Mouse (Mus musculus) C2C12 (cell line): ENCODE results near the gene Cobll1. TPM values are rescaled to one million over a fixed set of nuclear protein-coding genes. Genes with fewer than 3 reads are reported as not detected.
A peak's percentile ranks its signal among the peaks of the same experiment; 100 is the strongest.

ENCODE experiments used
- H3K27me3 ChIP-seq: one replicate; pipeline ENCODE4 v1.6.1; 2011; ENCODE audit not compliant: control insufficient read depth, insufficient read depth, insufficient read length
- H3K36me3 ChIP-seq: one replicate; pipeline ENCODE4 v1.6.1; 2011; ENCODE audit not compliant: control insufficient read depth, insufficient read depth
- H3K4me3 ChIP-seq: one replicate; pipeline ENCODE4 v1.5.1; 2011; ENCODE audit warnings: mild to moderate bottlenecking, control low read depth; ENCODE audit not compliant: poor library complexity, insufficient read depth, severe bottlenecking
- H3K79me2 ChIP-seq: one replicate; pipeline ENCODE4 v1.6.1; 2011; ENCODE audit not compliant: control insufficient read depth, insufficient read depth
- H3K79me3 ChIP-seq: one replicate; pipeline ENCODE4 v1.6.1; 2011; ENCODE audit warnings: low read depth, control low read depth
- H3ac ChIP-seq: one replicate; pipeline ENCODE3; 2011; ENCODE audit warnings: low read depth; ENCODE audit not compliant: control insufficient read depth, insufficient read length
- CEBPB ChIP-seq: IDR thresholded peaks from one replicate; pipeline ENCODE4 v1.6.1; 2011; ENCODE audit warnings: low read depth, mild to moderate bottlenecking, control low read depth, moderate library complexity
- CTCF ChIP-seq: IDR thresholded peaks from one replicate; pipeline ENCODE4 v1.5.1; 2011; ENCODE audit not compliant: control insufficient read depth, insufficient read depth, insufficient read length
- FOSL1 ChIP-seq: IDR thresholded peaks from one replicate; pipeline ENCODE4 v1.8.0; 2011; ENCODE audit warnings: mild to moderate bottlenecking, low read length; ENCODE audit not compliant: poor library complexity, insufficient read depth, severe bottlenecking
- MAX ChIP-seq: IDR thresholded peaks from one replicate; pipeline ENCODE4 v1.6.1; 2011; ENCODE audit warnings: mild to moderate bottlenecking, control low read depth
- MYOD1 ChIP-seq: IDR thresholded peaks from one replicate; pipeline ENCODE4 v1.6.1; 2011; ENCODE audit warnings: low read depth; ENCODE audit not compliant: control insufficient read depth, insufficient read length
- MYOG ChIP-seq: IDR thresholded peaks from one replicate; pipeline ENCODE4 v1.6.1; 2011; ENCODE audit not compliant: control insufficient read depth, insufficient read length; ENCODE audit errors: extremely low read depth
- USF1 ChIP-seq: IDR thresholded peaks from one replicate; pipeline ENCODE4 v1.6.1; 2011; ENCODE audit warnings: low read depth, mild to moderate bottlenecking, control low read depth, moderate library complexity
- polyA plus RNA-seq: library from polyadenylated mRNA; unstranded; fragments of >200 nt; fragmentation: generic; extraction: Trizol; gene quantifications from one replicate; pipeline ENCODE4 v1.2.1, GENCODE M21; 2012; ENCODE audit warnings: missing spikeins

Gene Cobll1
- polyA plus RNA-seq, 1 experiment: 16.3 TPM

DNA sequence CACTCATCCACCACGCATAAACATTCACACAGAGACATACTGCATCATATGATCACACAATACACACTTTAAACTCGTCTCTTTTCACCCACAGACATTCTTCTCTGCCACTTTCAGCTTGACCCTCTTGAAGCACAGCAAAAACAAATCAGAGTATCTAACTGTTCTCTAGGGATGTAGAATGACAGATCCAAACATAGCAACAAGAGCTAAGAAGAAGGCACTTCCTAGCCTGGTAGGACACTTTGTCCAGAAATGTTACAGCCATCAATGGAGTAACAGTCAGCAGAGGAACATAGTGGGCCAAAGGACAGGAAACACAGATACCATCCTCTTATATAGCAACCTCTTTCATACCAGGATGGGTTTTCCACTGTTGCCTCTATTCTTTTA is 11.3 kb downstream of the Cobll1 start:
- Histone ChIP-seq H3K27me3 (no peaks in the 10 kb centered on the region), H3K79me2 (peaks cover 93% of the 10 kb centered on the region), H3K36me3 (no peaks in the 10 kb centered on the region), H3K79me3 (peaks cover 85% of the 10 kb centered on the region), H3K4me3 (no peak overlapping the region), H3ac (no peak overlapping the region)
- TF ChIP-seq MAX: no peak
- TF ChIP-seq FOSL1: no peak
- no peak for TF ChIP-seq CTCF
- TF ChIP-seq USF1: no peak

DNA sequence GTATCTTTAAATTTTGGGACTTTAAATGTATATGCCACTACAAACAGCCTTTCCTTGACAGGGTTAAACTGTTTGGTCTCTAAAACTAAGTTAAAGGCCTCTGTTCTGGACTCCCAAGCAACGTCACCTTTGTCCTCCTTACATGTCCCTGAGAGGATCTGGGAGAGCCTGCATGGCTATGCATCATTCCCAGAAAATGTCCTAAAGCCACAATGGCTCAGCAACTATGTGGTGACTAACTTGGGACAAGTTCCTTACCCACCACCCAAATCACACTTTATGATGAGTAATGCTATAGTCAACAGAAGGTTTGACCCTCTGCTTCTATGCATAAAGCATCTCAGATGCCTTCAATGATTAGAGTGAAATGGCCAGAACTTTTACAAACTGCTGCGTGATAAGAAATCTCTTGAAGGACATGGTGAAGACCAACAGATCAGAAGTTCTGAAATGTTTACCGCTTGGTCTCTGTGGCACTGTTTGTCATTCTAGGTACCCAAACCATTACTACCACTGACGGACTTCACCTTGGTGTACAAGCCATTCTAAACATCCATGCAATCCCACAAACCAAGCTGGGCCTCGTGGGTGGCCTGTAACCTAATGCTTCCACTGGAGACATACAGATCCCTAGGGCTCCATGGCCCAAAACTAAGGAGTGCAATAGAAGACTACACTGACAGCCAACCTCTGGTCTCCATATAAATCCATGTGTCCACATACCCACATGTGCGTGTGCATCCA is 11.9 kb downstream of the Cobll1 start:
- no peak overlapping the region for H3K4me3 ChIP-seq
- TF ChIP-seq CEBPB: no peak
- peak; percentile 53 for TF ChIP-seq MYOD1
- TF ChIP-seq MAX: peak; percentile 65
- no peak for TF ChIP-seq USF1
- TF ChIP-seq FOSL1: peak; percentile 97
- no peaks in the 10 kb centered on the region for H3K27me3 ChIP-seq
- H3K79me3 ChIP-seq: peaks cover 85% of the 10 kb centered on the region
- H3K79me2 ChIP-seq: peaks cover 93% of the 10 kb centered on the region
- no peak overlapping the region for H3ac ChIP-seq
- peaks cover 1% of the 10 kb centered on the region for H3K36me3 ChIP-seq

DNA sequence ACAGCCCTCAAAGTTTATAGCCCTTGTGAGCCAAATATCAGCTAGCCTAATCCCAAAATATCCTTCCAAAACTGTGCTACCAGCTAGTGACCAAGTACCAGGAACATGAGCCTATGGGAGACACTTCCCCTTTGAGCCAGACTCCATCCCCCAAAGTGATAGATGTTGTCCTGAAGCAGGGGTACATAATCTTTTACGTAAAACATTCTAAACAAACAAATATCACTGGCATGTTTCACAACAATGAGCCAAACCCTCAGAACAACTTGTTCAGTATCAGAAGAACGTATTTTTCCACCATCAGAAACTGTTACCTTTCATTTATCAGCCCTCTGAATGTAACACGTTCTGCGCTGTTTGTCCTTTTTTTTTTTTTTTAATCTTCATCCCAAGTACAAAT is 12.7 kb downstream of the Cobll1 start:
- peaks cover 10% of the 10 kb centered on the region for H3K36me3 ChIP-seq
- H3K79me2 ChIP-seq: peaks cover 93% of the 10 kb centered on the region
- H3K4me3 ChIP-seq: no peak overlapping the region
- peaks cover 85% of the 10 kb centered on the region for H3K79me3 ChIP-seq
- no peak overlapping the region for H3ac ChIP-seq
- TF ChIP-seq MYOG: no peak
- TF ChIP-seq USF1: no peak
- TF ChIP-seq CTCF: no peak
- TF ChIP-seq CEBPB: no peak
- TF ChIP-seq MAX: no peak
- no peak for TF ChIP-seq FOSL1
- no peak for TF ChIP-seq MYOD1
- H3K27me3 ChIP-seq: no peaks in the 10 kb centered on the region

DNA sequence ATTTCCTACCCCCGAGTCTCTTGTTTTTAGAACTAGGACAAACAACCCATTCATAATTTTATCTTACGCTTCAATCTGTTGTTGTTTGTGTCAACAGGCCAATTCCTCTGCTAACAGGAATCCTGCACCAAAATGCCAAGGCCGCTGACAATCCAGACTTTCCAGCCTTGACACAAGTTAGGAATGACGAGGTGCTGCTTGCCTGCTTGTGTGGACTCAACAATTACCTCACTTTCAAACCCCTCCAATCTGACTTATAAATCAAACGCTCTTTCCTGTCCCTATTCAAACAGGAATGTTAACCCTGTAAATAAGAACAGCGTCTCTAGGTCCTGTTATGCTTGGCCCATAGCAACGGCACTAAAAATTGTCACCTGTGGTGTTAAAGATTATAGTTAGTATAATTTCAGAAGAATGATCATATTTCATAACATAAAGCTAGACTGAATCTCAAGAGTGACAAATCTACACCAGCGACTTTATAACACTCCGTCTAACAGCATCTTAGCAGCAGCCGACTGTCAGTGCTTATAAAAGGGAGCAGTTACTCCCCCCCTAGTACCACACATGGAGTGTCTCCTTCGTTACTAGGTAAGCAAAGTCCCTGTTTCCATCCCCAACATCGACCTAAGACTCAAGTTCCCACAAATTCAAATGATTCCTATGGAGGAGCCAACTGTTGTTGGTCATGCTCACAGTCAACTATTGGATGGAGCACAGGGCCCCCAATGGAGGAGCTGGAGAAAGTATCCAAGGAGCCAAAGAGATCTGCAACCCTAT is 15.1 kb downstream of the Cobll1 start:
- Histone ChIP-seq H3K79me3 (peaks cover 86% of the 10 kb centered on the region), H3K27me3 (no peaks in the 10 kb centered on the region), H3ac (no peak overlapping the region), H3K4me3 (no peak overlapping the region), H3K79me2 (peaks cover 93% of the 10 kb centered on the region), H3K36me3 (peaks cover 11% of the 10 kb centered on the region)
- TF ChIP-seq CEBPB: no peak
- TF ChIP-seq USF1: no peak

DNA sequence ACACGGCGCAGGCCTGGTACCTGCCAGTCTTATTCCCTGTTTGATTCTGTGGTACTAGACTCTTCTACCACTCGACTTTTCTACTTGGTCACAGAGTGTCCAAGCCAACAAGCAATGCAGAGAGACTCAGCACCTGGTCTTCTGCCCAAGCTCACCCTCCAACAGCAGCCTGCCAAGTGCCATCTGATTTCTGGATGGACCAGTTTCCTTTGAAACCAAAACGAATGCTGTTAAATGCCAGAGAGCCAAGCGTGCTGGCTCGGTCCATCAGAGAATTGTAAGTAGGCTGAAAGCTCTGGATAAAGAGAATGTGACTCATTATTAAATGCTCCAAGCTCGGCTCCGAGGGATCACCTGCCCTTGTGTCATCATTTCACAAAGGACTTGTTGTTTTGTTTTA is 16.2 kb downstream of the Cobll1 start:
- Histone ChIP-seq H3K4me3 (no peak overlapping the region), H3K27me3 (no peaks in the 10 kb centered on the region), H3K36me3 (peaks cover 11% of the 10 kb centered on the region), H3K79me3 (peaks cover 84% of the 10 kb centered on the region), H3K79me2 (peaks cover 93% of the 10 kb centered on the region), H3ac (no peak overlapping the region)
- TF ChIP-seq FOSL1: no peak
- no peak for TF ChIP-seq CTCF
- no peak for TF ChIP-seq CEBPB
- TF ChIP-seq MYOG: no peak
- no peak for TF ChIP-seq MYOD1
- no peak for TF ChIP-seq MAX
- TF ChIP-seq USF1: no peak

DNA sequence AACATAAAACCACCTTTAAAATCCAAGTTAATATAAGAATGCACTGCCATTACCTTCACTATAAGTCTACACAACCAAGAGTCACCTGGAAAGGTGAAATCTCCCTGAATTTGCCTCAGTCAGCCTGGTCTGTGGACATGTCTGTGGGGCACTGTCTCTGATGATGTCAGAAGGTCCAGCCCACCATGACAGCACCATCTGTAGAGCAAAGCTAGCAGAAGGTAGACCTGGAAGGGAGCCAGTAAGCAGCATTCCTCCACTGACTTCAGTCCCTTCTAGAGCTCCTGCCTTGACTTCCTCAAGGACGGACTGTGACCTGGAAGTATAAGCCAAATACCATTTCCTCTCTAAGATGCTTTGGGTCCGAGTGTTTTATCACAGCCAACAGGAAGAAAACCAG is 17.6 kb downstream of the Cobll1 start:
- peaks cover 95% of the 10 kb centered on the region for H3K79me3 ChIP-seq
- H3K79me2 ChIP-seq: peaks cover 100% of the 10 kb centered on the region
- no peak overlapping the region for H3K4me3 ChIP-seq
- no peaks in the 10 kb centered on the region for H3K27me3 ChIP-seq
- H3ac ChIP-seq: no peak overlapping the region
- TF ChIP-seq CEBPB: no peak
- no peak for TF ChIP-seq FOSL1
- TF ChIP-seq MAX: no peak
- no peak for TF ChIP-seq MYOD1
- no peak for TF ChIP-seq MYOG
- TF ChIP-seq USF1: no peak
- no peak for TF ChIP-seq CTCF
- H3K36me3 ChIP-seq: peaks cover 11% of the 10 kb centered on the region
